Mouse (Mus musculus) C2C12 (cell line): ENCODE results near the gene Olfr574. TPM values are rescaled to one million over a fixed set of nuclear protein-coding genes. Genes with fewer than 3 reads are reported as not detected.

Experiments
- H3K27me3 ChIP-seq: one replicate; pipeline ENCODE4 v1.6.1; 2011; ENCODE audit not compliant: control insufficient read depth, insufficient read depth, insufficient read length
- H3K36me3 ChIP-seq: one replicate; pipeline ENCODE4 v1.6.1; 2011; ENCODE audit not compliant: control insufficient read depth, insufficient read depth
- H3K4me3 ChIP-seq: one replicate; pipeline ENCODE4 v1.5.1; 2011; ENCODE audit warnings: mild to moderate bottlenecking, control low read depth; ENCODE audit not compliant: poor library complexity, insufficient read depth, severe bottlenecking
- H3K79me2 ChIP-seq: one replicate; pipeline ENCODE4 v1.6.1; 2011; ENCODE audit not compliant: control insufficient read depth, insufficient read depth
- H3K79me3 ChIP-seq: one replicate; pipeline ENCODE4 v1.6.1; 2011; ENCODE audit warnings: low read depth, control low read depth
- H3ac ChIP-seq: one replicate; pipeline ENCODE3; 2011; ENCODE audit warnings: low read depth; ENCODE audit not compliant: control insufficient read depth, insufficient read length
- CEBPB ChIP-seq: IDR thresholded peaks from one replicate; pipeline ENCODE4 v1.6.1; 2011; ENCODE audit warnings: low read depth, mild to moderate bottlenecking, control low read depth, moderate library complexity
- CTCF ChIP-seq: IDR thresholded peaks from one replicate; pipeline ENCODE4 v1.5.1; 2011; ENCODE audit not compliant: control insufficient read depth, insufficient read depth, insufficient read length
- FOSL1 ChIP-seq: IDR thresholded peaks from one replicate; pipeline ENCODE4 v1.8.0; 2011; ENCODE audit warnings: mild to moderate bottlenecking, low read length; ENCODE audit not compliant: poor library complexity, insufficient read depth, severe bottlenecking
- MAX ChIP-seq: IDR thresholded peaks from one replicate; pipeline ENCODE4 v1.6.1; 2011; ENCODE audit warnings: mild to moderate bottlenecking, control low read depth
- MYOD1 ChIP-seq: IDR thresholded peaks from one replicate; pipeline ENCODE4 v1.6.1; 2011; ENCODE audit warnings: low read depth; ENCODE audit not compliant: control insufficient read depth, insufficient read length
- MYOG ChIP-seq: IDR thresholded peaks from one replicate; pipeline ENCODE4 v1.6.1; 2011; ENCODE audit not compliant: control insufficient read depth, insufficient read length; ENCODE audit errors: extremely low read depth
- USF1 ChIP-seq: IDR thresholded peaks from one replicate; pipeline ENCODE4 v1.6.1; 2011; ENCODE audit warnings: low read depth, mild to moderate bottlenecking, control low read depth, moderate library complexity
- polyA plus RNA-seq: library from polyadenylated mRNA; unstranded; fragments of >200 nt; fragmentation: generic; extraction: Trizol; gene quantifications from one replicate; pipeline ENCODE4 v1.2.1, GENCODE M21; 2012; ENCODE audit warnings: missing spikeins

Olfr574 gene
- polyA plus RNA-seq, 1 experiment, result not detected

GRCm38 (mm10) chr7:102958593-102958992, 10.3 kb downstream of the Olfr574 start, which contains the start of gene Olfr575:
Olfr575 (minus strand) TSS chr7:102958775.
- TF ChIP-seq CTCF, result no peak
- TF ChIP-seq FOSL1, result no peak
- no peak for TF ChIP-seq USF1
- TF ChIP-seq MAX, result no peak
- no peak for TF ChIP-seq CEBPB
- TF ChIP-seq MYOD1, result no peak
- TF ChIP-seq MYOG, result no peak
- no peak within 1 kb of the TSS for H3K4me3 ChIP-seq
- H3K27me3 ChIP-seq, result no peaks in the 10 kb centered on the region
- H3ac ChIP-seq, result no peak within 1 kb of the TSS
- H3K79me3 ChIP-seq, result no peaks in the 10 kb centered on the region
- H3K79me2 ChIP-seq, result no peaks in the 10 kb centered on the region
- no peaks in the 10 kb centered on the region for H3K36me3 ChIP-seq

DNA sequence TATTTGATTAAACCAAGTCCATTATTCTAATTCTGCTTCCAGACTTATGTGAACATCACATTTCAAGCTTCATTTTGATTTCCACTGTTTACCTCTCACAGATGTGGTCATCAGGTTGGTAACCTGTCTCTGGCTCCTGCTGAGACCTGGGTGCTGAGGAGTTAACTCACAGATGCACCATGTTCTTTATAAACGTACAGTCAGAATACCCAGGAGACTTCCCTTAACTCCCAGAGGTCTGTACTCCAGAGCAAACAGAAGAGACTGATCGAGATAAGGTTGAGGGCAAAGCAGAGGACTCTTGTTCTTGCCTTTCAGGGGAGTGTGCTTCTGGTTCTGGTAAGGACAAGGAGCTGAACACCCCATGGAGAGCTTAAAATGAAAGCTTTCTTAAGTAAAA, 14.1 kb downstream of the Olfr574 start, which contains the start of gene Olfr576:
Gene Olfr576 (plus strand): TSS at position 301 of the 400 bp plus-strand sequence.
- Histone ChIP-seq H3K4me3 (no peak within 1 kb of the TSS), H3ac (no peak within 1 kb of the TSS), H3K79me3 (no peaks in the 10 kb centered on the region), H3K27me3 (no peaks in the 10 kb centered on the region), H3K79me2 (no peaks in the 10 kb centered on the region), H3K36me3 (no peaks in the 10 kb centered on the region)
- TF ChIP-seq MYOD1 (no peak), USF1 (no peak), CEBPB (no peak), MAX (no peak)

GRCm38 (mm10) chr7:102974399-102974798, 26.1 kb downstream of the Olfr574 start:
- TF ChIP-seq MYOG (no peak), CTCF (no peak), MYOD1 (no peak), MAX (no peak), USF1 (no peak), FOSL1 (no peak), CEBPB (no peak)
- Histone ChIP-seq H3ac (no peak overlapping the region), H3K79me3 (no peaks in the 10 kb centered on the region), H3K36me3 (no peaks in the 10 kb centered on the region), H3K4me3 (no peak overlapping the region), H3K27me3 (no peaks in the 10 kb centered on the region), H3K79me2 (no peaks in the 10 kb centered on the region)

DNA sequence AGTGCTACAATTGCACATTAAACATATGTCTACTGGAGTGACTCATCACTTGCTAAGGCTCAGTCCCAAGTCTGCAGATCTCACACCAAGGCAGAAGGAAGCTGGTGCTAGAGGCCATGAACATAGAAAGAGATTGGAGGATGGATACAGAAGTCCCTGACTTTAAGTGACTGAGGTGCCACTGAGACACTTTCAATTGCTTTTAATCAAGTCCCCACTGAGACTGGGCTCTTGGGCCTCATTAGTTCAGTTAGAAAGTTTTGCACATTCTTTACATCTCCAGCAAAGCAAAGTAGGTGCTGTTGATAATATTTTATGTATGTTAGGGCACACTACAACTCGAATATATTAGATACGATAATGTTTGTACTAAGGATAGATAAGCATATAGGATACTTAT, 27.6 kb downstream of the Olfr574 start, which contains the start of gene Olfr577:
Gene Olfr577 (minus strand): TSS at position 101 of the 400 bp plus-strand sequence.
- no peaks in the 10 kb centered on the region for H3K27me3 ChIP-seq
- H3K4me3 ChIP-seq, result no peak within 1 kb of the TSS
- H3K79me2 ChIP-seq, result no peaks in the 10 kb centered on the region
- no peaks in the 10 kb centered on the region for H3K79me3 ChIP-seq
- no peak within 1 kb of the TSS for H3ac ChIP-seq
- no peak for TF ChIP-seq MYOG
- TF ChIP-seq CTCF, result no peak
- TF ChIP-seq MAX, result no peak
- TF ChIP-seq MYOD1, result no peak
- no peak for TF ChIP-seq FOSL1
- no peak for TF ChIP-seq CEBPB
- no peaks in the 10 kb centered on the region for H3K36me3 ChIP-seq

DNA sequence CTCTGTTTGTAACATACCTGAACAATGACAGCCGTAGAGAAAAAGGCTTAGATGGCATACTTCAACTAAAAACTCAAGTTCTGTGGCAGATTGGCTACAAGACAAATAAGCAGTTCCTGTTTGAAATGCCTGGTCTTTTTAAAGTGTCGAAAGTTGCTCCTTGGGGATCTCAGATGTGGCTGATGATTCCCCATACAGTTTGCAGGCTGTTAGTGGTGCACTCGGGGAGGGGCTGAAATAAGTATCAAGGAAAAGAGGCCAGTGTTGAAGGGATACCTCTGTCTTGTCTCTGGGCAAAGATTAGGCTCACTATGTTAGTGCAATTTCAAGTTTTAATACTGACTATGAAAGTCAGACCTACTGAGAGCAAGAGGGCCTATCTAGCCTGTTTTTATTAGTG, 41.0 kb downstream of the Olfr574 start, which contains the start of gene Olfr578:
Gene Olfr578 (minus strand): TSS at position 101 of the 400 bp plus-strand sequence.
- no peaks in the 10 kb centered on the region for H3K36me3 ChIP-seq
- H3K27me3 ChIP-seq, result no peaks in the 10 kb centered on the region
- H3K4me3 ChIP-seq, result no peak within 1 kb of the TSS
- no peak for TF ChIP-seq MYOD1
- no peak for TF ChIP-seq MYOG
- no peak for TF ChIP-seq CTCF
- TF ChIP-seq MAX, result no peak
- TF ChIP-seq FOSL1, result no peak
- TF ChIP-seq USF1, result no peak
- no peak for TF ChIP-seq CEBPB
- H3K79me2 ChIP-seq, result no peaks in the 10 kb centered on the region
- no peak within 1 kb of the TSS for H3ac ChIP-seq
- H3K79me3 ChIP-seq, result no peaks in the 10 kb centered on the region

Other genes starting within 250 kb of the Olfr574 start
- gene Olfr558, start 246.3 kb upstream of the Olfr574 start, polyA plus RNA-seq, result not detected
- not detected for gene Olfr33, start 229.4 kb upstream of the Olfr574 start, polyA plus RNA-seq
- not detected for gene Olfr559, start 221.0 kb upstream of the Olfr574 start, polyA plus RNA-seq
- gene Olfr560, start 189.1 kb upstream of the Olfr574 start, polyA plus RNA-seq, result not detected
- gene Olfr78, start 189.0 kb upstream of the Olfr574 start, polyA plus RNA-seq, result not detected
- not detected for gene Olfr561, start 177.2 kb upstream of the Olfr574 start, polyA plus RNA-seq
- not detected for gene Olfr564, start 145.0 kb upstream of the Olfr574 start, polyA plus RNA-seq
- gene Olfr566, start 89.7 kb upstream of the Olfr574 start, polyA plus RNA-seq, result not detected
- gene Olfr568, start 71.3 kb upstream of the Olfr574 start, polyA plus RNA-seq, result not detected
- gene Olfr569, start 57.6 kb upstream of the Olfr574 start, polyA plus RNA-seq, result not detected
- gene Olfr570, start 53.9 kb upstream of the Olfr574 start, polyA plus RNA-seq, result not detected
- gene Olfr571, start 30.9 kb upstream of the Olfr574 start, polyA plus RNA-seq, result not detected
- gene Olfr572, start 24.1 kb upstream of the Olfr574 start, polyA plus RNA-seq, result not detected
- gene Olfr573-ps1, start 5.9 kb upstream of the Olfr574 start, polyA plus RNA-seq, result not detected
- not detected for gene Olfr575, start 10.3 kb downstream of the Olfr574 start, polyA plus RNA-seq
- gene Olfr576, start 14.2 kb downstream of the Olfr574 start, polyA plus RNA-seq, result not detected
- not detected for gene Olfr577, start 27.5 kb downstream of the Olfr574 start, polyA plus RNA-seq
- not detected for gene Olfr578, start 40.9 kb downstream of the Olfr574 start, polyA plus RNA-seq
- gene Olfr582, start 89.6 kb downstream of the Olfr574 start, polyA plus RNA-seq, result not detected
- not detected for gene Olfr583, start 102.8 kb downstream of the Olfr574 start, polyA plus RNA-seq
- gene Olfr584, start 133.4 kb downstream of the Olfr574 start, polyA plus RNA-seq, result not detected
- not detected for gene Olfr585, start 149.3 kb downstream of the Olfr574 start, polyA plus RNA-seq
- gene Olfr586, start 177.2 kb downstream of the Olfr574 start, polyA plus RNA-seq, result not detected
- not detected for gene Olfr588-ps1, start 192.4 kb downstream of the Olfr574 start, polyA plus RNA-seq
- gene Olfr589, start 207.9 kb downstream of the Olfr574 start, polyA plus RNA-seq, result not detected
- gene Olfr591, start 229.9 kb downstream of the Olfr574 start, polyA plus RNA-seq, result not detected
- gene Olfr592, start 236.3 kb downstream of the Olfr574 start, polyA plus RNA-seq, result not detected